Mouse (Mus musculus) gastrocnemius, adult 18-20 months (tissue): Measurements from ENCODE around the gene 2010111I01Rik. TPM values are rescaled to one million over a fixed set of nuclear protein-coding genes. Genes with fewer than 3 reads are reported as not detected.
A peak's percentile ranks its signal among the peaks of the same experiment; 100 is the strongest.

Source experiments
- DNase-seq: peaks from one replicate; pipeline ENCODE4 v3.0.0; 2021; ENCODE audit warnings: low spot score
- total RNA-seq, 2 experiments: library from RNA; stranded (reverse); gene quantifications; 2 replicates each; pipeline ENCODE4 v1.2.3; 2021

2010111I01Rik gene
- total RNA-seq, 2 experiments from 2014 or later: 46.4 to 82.7 TPM

DNA sequence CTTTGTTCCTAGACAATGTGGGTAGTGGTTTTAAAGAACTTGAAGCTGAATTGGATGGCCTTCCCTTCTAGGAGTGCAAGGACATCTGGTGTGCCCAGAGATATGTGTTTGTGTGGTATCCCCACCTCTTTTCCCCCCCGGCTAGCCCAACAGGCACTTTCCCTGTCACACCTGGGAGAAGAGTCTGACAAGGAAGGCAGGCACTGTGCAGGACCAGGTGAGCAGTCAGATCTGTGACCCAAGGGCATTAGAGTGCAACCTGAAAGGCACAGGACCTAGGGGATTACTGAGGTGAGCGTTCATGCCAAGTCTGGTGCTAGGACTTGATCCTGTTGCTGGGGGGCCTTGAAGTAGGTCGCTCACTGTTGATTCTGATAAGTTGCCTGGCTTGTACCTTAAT lies 277.0 kb downstream of the 2010111I01Rik start:
- no peak for DNase-seq

DNA sequence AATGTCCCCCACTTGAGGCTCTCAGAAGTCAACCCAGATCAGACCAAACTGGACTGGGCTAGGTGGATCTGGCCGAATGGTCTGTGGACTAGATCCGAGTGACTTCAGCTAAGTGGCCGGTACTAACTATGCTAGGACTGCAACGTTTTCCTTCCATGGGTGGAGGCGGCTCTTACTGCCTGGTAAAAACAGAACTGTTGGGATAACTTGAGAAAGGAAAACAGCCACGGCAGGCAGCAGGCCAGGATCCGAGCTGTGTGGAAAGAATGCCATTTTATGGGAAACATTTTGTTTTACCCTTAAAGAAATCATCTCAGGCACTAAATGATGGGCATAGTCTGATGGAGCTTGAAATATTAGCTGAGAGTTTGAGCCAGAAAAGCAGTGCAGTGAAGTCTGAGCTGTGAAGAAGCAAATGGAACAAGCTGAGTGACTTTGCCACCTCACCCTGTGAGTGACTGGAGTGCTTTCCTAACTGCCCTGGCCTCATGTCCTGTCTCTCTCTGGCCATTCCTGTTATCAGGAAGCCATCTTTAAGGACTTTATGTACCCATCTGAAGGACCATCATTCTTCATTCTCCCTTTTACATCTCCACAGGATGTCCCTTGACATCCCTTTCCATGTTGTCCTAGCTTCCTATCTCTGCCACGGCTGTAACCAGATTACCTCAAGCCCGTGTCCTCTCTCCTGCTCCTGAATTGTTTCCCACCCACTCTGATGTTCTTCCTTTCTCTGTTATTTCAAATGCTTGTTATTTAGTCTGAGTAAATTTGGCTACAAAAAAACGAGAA lies 277.9 kb downstream of the 2010111I01Rik start:
- DNase-seq: no peak

DNA sequence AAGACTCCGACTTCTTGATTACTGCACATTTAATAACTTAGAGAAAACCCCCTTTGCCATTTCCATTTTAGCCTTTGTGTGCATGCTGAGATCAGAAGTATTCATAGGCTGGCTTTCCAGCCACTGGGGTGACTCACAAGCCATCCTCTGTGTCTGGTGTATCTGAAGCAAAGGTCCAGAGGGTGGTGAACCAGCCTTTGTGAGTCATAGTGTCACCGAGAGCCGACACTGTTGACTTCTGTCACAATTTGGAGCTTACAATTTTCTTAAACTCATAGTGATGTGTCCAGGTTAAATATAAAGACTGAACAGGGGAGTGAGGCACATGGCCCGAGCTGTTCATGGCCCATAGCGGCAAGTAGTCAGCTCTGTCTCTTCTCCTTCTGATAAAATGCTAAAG lies 278.9 kb downstream of the 2010111I01Rik start:
- DNase-seq: no peak

DNA sequence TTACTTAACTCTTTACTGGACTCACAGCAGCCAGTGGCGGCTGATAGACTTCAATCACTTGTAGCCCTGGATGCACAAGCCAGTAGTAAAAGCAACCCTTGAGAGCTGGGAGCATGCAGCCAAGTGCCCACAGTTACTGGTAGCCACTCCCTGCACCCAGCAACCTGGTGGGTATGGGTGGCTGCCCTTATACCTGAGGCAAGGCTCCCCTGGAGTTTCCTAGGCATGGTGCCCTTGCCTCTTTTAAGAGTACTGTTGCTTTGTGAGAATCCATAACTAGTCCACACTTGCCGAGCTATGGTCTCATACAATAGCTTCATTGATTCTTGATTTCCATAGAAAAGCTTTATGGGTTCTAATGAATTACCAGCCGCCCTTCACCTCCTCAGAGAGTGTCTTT lies 279.7 kb downstream of the 2010111I01Rik start:
- DNase-seq: no peak

DNA sequence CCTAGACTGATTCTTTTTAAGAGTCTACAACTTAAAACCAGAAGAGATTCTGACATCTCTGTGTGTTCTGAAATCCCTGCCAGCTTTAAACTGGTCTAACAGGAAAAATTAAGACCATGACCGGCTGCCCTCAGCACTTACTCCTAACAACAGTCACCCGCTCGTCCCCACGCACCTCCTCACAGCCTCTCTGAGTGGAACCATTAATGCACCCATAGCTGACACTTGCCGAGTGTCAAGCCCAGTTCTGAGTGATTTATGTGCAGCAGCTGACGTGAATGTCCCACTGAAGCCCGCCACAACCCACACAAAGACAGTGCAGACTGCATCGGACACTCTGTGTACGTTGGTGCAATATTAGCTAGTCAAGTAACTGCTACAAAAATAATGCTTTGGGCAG lies 280.5 kb downstream of the 2010111I01Rik start:
- no peak for DNase-seq

DNA sequence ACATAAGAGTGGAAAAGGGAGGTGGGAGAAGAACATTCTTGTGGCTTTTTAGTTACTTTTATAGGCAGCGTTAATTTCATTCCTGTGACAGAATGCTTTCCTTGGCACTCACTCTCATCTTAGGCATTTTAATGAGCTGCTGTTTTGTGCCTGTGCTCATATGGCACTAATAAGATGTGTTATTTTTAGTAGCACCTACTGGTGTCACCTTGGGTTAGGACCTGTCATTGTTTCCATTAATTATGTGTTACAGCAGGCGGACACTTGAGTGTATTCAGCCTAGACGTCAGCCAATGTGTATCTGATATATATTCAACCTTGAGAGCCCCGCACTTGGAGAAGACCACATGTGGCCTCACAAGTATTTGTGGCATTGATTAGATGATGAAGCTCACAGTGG lies 281.1 kb downstream of the 2010111I01Rik start:
- no peak for DNase-seq

DNA sequence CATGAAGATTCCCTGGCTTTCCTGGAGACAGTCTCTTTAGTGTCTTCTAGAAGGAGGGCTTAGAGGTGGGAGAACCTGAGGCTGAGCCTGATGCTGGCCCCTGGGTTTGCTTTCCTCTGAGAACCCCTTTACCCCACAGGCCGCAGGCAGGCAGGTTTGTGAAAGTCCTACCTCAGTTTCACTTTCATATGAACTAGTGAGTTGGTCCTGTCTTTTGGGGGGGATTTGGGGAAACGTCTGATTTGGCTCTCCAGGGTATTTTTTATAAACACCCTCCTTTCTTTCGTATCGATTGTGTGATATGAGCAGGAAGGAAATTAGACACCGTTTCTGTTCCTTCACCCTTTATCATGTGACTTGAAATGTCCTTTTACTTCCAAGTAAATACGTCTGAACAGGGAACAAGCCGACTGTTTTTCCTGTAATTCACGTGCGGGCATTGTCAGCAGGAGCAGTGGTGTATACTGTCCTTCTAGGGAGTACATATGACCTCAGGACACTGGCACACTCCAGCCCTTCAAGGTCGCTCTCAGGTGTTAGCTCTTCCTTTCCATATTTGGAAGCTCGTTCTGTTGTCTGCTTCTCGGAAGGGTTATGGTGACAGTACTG lies 281.7 kb downstream of the 2010111I01Rik start:
- no peak for DNase-seq

DNA sequence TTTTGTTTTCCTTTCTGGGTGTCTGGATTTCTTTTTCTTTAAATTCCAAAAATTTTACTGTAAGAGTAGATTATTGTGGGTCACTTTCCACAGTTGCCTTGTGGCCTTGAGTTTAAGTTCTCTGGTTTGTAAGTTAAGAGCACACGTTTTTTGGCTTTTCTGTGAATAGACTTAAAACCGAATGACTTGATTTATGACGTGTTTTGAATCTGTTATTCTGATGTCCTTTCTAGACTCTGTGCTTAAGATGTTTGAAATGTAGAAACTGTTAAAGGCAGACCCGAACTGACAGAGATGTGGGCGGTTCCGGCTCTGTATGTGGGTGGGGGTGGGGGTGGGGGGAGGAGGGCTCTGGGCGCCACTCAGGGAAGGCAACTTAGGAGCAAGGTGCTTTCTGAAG lies 282.3 kb downstream of the 2010111I01Rik start:
- no peak for DNase-seq

DNA sequence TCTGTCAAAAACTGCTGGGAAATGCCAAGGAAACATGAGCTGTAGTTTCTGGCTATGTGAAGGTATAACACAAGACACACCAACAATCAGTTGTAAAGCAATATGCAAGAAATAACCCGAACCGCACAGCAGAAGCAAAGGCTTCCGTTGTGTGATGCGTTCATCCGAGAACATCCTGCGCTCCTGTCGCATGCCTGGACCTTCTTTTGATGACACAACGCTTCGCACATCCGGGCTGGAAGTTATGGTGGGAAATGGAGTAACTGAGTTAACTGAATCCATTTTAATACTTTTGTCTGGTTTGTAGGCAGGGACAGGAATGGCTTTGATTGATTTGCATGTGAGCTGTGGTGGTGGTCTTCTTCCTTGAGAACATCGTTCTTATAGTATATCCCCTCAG lies 282.9 kb downstream of the 2010111I01Rik start:
- no peak for DNase-seq

DNA sequence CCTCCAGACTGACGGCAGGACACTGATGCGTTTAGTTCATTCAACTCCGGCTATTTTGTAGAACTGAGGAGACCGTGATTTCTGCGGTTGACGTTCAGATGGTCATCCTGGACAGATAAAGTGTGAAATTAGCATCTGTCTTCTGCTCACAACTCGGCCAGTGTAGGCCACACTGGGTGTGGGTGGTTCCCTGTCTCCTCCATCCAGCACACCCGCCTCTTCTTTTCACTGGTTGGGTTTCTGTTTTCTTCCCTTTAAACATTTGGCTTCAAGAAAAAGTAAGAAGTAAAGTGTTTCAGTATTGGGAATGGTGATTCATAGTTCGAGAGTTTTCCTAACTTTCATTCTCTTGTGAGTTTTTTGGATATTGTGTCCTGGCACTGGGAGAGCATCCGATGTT lies 283.6 kb downstream of the 2010111I01Rik start:
- no peak for DNase-seq

DNA sequence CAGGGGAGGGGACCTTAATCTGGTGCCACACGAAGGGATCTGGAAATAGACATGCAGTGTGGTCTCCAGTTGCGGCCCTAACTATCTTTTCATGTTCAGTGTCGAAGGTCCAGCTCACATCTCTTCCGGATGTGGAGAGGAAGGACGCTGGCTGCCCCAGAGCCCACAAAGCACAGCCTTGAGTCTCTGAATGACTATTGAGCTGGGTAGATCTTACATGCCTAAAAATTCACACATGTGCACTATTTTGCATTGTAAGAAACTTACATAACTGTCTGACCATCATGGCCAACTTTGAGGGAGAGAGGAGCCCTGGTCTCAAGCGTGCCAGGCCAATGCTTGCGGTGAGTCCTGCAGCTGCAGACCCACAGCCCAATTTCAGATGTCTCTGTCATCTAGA lies 284.5 kb downstream of the 2010111I01Rik start:
- no peak for DNase-seq

DNA sequence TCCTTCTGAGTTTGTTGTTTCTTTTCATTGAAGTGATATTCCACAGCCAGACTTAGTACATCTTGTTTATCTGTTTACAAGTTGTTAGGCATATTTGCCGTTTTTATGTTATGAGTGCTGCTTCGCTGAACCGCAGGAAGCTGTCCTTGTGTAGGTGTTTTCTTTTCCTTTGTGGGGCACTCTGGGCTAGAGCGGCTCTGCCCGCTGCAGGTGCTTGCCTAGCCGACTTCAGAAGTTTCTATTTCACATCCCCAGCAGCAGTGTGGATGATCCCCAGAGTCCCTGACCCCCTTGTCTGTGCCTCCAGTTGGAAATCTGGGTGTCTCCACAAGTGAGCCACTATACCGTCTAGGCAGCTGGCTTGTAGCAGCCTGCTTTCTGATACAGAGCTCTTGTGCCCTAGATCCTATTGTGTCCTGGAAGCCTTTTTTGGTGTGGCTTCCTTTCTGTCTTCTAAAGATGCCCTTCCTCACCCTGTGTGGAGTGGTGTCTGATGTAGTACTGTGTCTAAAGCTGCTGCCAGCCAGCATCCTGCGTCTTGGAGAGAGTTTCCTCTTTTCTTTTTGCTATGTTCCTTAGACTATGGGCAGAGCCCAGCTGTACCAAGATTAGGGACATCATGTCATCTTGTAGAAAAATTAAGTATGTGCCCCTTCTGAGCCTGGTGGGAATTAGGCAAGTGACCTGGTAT lies 285.2 kb downstream of the 2010111I01Rik start:
- no peak for DNase-seq

DNA sequence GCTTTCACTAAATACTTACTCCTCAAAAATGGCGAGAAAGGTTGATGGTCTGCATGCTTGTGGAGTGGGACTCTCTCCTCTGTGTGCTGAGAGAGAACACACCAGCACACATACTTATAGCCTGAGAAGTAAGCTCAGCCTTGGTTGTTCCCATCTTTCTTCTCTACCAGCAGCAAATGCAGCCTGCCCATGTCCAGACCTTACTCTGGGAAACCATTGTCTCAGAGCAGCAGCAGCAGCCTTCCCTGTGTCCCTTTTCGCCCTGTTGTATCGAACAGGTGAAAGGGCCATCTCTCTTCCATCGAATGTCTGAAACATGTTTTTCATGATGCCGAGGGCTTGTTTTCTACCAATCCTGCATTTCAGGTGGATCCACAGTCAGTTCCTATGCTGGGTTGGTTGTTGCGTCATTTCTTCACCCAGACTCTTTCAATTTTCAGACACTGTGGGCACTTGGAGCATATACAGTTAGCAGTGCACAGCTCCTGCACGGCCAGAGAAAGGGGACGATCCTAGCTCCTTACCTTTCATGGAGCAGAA lies 285.8 kb downstream of the 2010111I01Rik start:
- DNase-seq: no peak

DNA sequence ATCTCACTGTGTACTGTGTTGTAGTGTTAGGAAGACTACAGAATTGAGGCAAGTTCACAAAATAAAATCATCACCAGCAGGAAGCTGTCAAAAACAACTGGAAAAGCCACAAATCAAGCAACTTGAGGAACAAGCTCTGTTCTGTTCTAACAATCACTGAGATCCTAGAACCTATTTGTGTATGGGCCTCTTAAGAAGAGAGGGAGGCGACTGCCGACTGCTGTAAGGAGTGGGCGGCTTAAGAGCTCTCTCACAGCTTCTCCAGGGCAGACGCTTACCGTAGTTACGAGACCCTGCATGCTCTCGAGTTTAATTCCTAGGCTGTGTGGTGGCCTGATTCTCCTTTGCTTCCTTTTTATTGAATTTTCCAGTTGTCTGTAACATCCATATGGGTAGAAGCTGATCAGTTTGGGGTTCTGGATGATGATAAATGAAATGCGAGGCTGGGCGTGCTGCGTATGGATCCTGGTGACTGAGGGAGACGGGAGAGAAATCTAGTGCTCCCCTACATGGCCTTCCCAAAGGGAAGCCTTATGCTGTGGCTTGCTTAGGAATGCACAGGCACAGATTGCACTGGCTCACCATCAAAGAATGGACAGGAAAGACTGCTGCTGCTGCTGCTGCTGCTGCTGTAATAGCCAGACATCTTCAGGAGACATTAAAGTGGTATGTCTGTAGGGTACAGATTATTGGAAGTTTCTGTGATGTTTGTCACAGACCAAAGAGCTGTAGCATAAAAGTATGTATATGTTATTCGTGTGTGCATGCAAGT lies 286.6 kb downstream of the 2010111I01Rik start:
- DNase-seq: no peak

DNA sequence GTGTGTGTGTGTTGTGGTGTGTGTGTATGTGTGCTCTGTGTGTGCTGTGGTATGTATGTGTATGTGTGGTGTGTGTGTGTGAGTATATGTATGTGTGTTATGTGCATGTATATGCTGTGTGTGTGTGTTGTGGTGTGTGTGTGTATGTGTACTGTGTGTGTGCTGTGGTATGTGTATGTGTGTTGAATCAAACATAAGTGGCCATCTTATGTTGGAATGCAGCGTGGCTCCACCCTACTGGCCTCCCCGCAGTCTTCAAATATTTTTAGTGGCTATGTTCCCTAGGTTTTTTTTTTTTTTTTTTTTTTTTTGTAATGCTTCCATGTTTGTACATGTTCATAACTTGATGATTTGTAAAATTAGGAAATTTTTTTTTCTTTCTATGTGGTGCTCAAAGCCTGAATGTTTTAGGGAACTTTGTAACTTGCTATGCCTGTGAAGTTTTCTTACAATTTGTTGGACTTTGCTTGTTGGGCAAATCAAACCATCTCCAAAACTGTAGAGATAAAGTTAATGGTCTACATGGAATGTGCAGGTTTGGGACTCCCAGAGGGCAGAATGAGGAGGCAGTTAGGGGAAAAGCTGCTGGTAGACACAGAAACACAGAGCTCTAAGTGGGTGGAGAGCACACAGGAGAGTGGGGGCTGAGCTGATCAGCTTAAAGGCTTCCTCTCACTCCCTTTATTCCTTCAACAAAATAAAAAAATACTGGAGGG lies 287.8 kb downstream of the 2010111I01Rik start:
- no peak for DNase-seq

DNA sequence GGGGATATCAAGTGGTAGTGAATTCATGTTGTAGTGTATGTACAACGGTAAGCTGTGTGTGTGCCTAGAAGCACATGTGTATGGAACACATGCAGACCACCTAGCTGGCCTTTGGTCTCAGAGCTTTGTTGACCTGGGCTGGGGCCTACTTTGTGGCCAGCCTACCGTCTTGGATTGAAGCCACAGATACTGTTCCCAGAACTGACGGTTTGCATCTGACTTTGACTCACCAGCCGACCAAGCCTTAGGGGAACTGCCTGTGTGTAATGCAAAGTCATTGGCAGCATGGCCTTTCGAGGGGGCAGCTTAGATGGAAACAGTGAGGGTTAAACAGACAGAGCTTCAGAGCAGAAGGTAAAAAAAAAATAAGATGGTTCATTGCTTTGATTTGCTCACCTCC lies 288.5 kb downstream of the 2010111I01Rik start:
- DNase-seq: no peak

DNA sequence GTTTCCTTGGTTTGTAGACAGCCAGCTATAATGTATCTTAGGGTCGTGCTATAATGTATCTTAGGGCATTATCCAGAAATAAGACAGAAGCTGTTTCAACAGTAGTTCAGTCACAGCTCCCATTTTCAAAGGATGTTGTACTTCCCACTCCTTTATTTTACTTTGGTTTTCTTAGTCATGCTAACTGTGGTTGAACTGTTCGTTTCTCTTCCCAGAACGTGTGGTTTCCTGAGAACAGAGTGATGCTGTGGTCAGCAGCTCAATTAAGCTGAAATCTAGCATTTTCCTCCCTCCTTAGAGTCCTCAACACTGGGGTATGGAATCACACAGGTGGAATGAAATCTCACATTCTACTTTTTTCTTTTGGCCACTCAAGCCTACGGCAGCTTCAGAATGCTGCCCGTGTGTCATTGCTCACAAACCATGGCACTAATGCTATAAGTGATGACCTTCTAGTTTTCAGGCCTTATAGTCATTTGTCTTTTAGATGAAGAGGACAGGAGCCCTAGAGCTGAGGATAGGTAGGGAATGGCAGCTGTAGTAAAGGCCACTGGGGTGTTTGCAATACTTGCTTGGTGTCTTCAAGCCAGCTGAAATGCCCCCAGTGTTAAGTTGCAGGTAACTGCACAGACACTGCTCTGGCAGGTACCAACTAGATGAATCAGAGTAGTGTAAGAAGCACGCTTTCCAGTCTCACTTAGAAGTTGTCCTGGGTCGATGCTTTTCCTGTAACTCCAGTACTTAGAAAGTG lies 289.4 kb downstream of the 2010111I01Rik start:
- no peak for DNase-seq

DNA sequence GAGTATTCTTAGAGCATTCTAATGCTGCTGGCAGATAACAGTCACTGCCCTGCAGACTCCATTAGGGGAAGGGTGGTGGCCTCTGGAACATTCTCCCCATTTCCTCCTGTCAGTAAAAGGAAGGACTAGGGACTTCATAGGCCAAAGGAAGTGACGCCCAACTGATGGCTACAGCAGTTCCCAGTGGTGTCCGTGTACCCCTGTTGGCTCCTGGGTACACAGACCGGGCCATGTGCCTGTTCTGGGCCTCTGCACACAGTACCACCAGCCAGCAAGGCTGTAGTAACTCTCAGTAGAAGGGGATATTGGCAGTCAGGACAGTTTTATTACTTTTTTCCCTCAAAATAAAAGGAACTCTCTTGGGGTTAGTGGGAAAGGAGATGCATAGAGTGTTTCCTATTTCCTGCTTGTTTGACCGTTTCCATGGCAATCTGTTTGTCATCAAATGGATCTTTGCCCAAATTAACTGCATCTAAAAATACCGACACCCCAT lies 290.9 kb downstream of the 2010111I01Rik start:
- DNase-seq: no peak

DNA sequence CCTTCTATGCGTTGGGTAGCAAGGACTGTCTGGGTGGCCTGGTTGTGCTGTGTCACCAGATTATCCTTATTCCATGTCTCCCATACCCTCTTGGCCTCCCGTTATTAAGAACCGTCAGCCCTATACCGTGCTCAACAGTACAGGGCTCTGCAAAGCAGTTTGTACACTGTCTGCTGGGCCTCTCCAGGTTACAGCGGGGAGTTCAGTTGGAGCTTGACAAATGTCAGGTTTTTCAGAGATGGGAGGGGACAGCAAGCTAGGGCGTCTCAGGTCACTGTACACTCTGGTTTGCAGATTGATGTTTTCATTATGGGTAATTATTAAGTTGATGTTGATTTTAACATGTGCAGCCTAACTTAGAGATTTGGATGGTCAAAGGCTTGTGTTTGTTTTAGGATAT lies 291.5 kb downstream of the 2010111I01Rik start:
- no peak for DNase-seq

DNA sequence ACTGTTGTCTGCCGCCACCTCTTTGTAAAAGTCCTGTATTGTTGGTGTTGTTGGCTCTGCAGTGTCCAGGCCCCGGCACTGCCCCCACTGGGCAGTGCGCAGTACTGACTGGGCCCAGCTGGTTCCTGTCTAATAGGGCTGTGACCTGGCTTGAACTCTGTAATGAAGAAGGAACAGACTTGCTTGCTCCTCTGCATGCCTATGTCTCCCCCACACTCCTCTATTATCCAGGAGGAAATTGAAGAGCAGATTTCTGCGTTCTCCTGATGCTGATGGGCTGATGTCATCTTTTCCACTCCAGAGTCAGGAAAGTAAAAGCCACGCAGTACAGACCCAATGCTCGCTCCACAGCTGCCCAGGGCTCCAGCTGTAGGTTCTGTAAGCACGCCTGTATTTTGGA lies 292.1 kb downstream of the 2010111I01Rik start:
- peak; percentile 62 for DNase-seq
